ENCODE assay signal across 9 mouse cellular contexts in genomic region chr17:56467456-56467884, GRCm38 (mm10). TPM values are rescaled to one million over a fixed set of nuclear protein-coding genes. Genes with fewer than 3 reads are reported as not detected.
DNase-seq lines count a peak whose midpoint lies in the region; ATAC-seq lines count a peak whose summit lies in the region.
"Had no signal": no experiment of that assay in that cellular context is flagged by ENCODE, and none has a peak within 500 bp of the region (broad histone marks: within the 10 kb centered on the region; RNA-seq: fewer than 3 reads in every experiment).

No protein-coding gene starts in this region.

- no peaks in the 10 kb centered on the region for H3K9me3 ChIP-seq in heart, embryonic 16.5 days (replicated peaks; ENCODE audit: control insufficient read depth, low read length)
- no peaks in the 10 kb centered on the region for H3K9me3 ChIP-seq in embryonic facial prominence, embryonic 12.5 days
- H3K9me3 ChIP-seq in hindbrain, embryonic 14.5 days (ENCODE audit: control insufficient read depth, low read length), result no peaks in the 10 kb centered on the region
- H3K9me3 ChIP-seq in limb, embryonic 13.5 days, result no peaks in the 10 kb centered on the region

- no peak for DNase-seq in heart, adult 9 months (ENCODE audit: low spot score in 2 of 2)
- peak; percentile 95 for DNase-seq in hindbrain, embryonic 14.5 days (ENCODE audit: low spot score)
- peak; percentile 82 for DNase-seq in retina, embryonic 14.5 days (ENCODE audit: low spot score)
- no peak for DNase-seq in natural killer cell, adult 2 months (ENCODE audit: low spot score in 2 of 2)
- DNase-seq in adipocyte (ENCODE audit: low spot score), result no peak

- no peak overlapping the region for H3K4me3 ChIP-seq in heart, embryonic 16.5 days (ENCODE audit: low read length)
- H3K4me3 ChIP-seq in embryonic facial prominence, embryonic 12.5 days, result no peak overlapping the region
- H3K4me3 ChIP-seq in hindbrain, embryonic 14.5 days (replicated peaks; ENCODE audit: low read length), result no peak overlapping the region
- peak overlapping the region; percentile 15; the same call in 1 of the 2 replicates for H3K4me3 ChIP-seq in limb, embryonic 13.5 days

- H3K27ac ChIP-seq in heart, embryonic 16.5 days (ENCODE audit: low read length), result peak overlapping the region; percentile 17; the same call in 1 of the 2 replicates
- H3K27ac ChIP-seq in embryonic facial prominence, embryonic 12.5 days, result peak overlapping the region; percentile 86
- peak overlapping the region; percentile 83 for H3K27ac ChIP-seq in hindbrain, embryonic 14.5 days
- peak overlapping the region; percentile 84 for H3K27ac ChIP-seq in limb, embryonic 13.5 days

- ATAC-seq in heart, embryonic 16.5 days (replicated peaks; ENCODE audit: extremely low read depth, insufficient read depth, low FRiP score), result no peak
- peak; percentile 25 for ATAC-seq in embryonic facial prominence, embryonic 12.5 days (ENCODE audit: insufficient number of reproducible peaks, insufficient read depth, low FRiP score, low TSS enrichment)
- peak; percentile 75 for ATAC-seq in hindbrain, embryonic 14.5 days (ENCODE audit: low FRiP score)
- 0 out of 2 replicates have a peak, but pooled peaks have one; percentile 10 for ATAC-seq in limb, embryonic 13.5 days (ENCODE audit: low FRiP score, low read depth)

- H3K27me3 ChIP-seq in heart, embryonic 16.5 days (ENCODE audit: control insufficient read depth, insufficient read depth, low read length), result peaks cover under 1% of the 10 kb centered on the region
- H3K27me3 ChIP-seq in embryonic facial prominence, embryonic 12.5 days, result peaks cover 20% of the 10 kb centered on the region
- H3K27me3 ChIP-seq in hindbrain, embryonic 14.5 days (ENCODE audit: control insufficient read depth, insufficient read depth, low read length), result no peaks in the 10 kb centered on the region
- H3K27me3 ChIP-seq in limb, embryonic 13.5 days, result peaks cover 22% of the 10 kb centered on the region

- WGBS in heart, embryonic 16.5 days, result 48% methylated on average over 7 of the region's 7 CpGs
- WGBS in embryonic facial prominence, embryonic 12.5 days, result 57% methylated on average over 7 of the region's 7 CpGs
- WGBS in hindbrain, embryonic 14.5 days, result 8% methylated on average over 7 of the region's 7 CpGs
- 52% methylated on average over 7 of the region's 7 CpGs for WGBS in limb, embryonic 13.5 days

- no peaks in the 10 kb centered on the region for H3K36me3 ChIP-seq in heart, embryonic 16.5 days (ENCODE audit: control insufficient read depth, insufficient read depth)
- H3K36me3 ChIP-seq in embryonic facial prominence, embryonic 12.5 days, result peaks cover 4% of the 10 kb centered on the region; the same call in 1 of the 2 replicates
- no peaks in the 10 kb centered on the region for H3K36me3 ChIP-seq in hindbrain, embryonic 14.5 days (replicated peaks; ENCODE audit: control insufficient read depth, insufficient read depth)
- 0 out of 2 replicates have a peak, but pooled peaks cover 6% of the 10 kb centered on the region for H3K36me3 ChIP-seq in limb, embryonic 13.5 days

- peak overlapping the region; percentile 47; the same call in 1 of the 2 replicates for H3K9ac ChIP-seq in heart, embryonic 16.5 days (ENCODE audit: low read length)
- 0 out of 2 replicates have a peak overlapping the region, but pooled peaks have one; percentile 24 for H3K9ac ChIP-seq in embryonic facial prominence, embryonic 12.5 days
- H3K9ac ChIP-seq in hindbrain, embryonic 14.5 days, result peak overlapping the region; percentile 37; the same call in 1 of the 2 replicates
- H3K9ac ChIP-seq in limb, embryonic 13.5 days, result 0 out of 2 replicates have a peak overlapping the region, but pooled peaks have one; percentile 31

- H3K4me2 ChIP-seq in heart, embryonic 16.5 days (ENCODE audit: low read depth, low read length), result peak overlapping the region; percentile 21; the same call in 1 of the 2 replicates
- peak overlapping the region; percentile 40 for H3K4me2 ChIP-seq in embryonic facial prominence, embryonic 12.5 days (replicated peaks)
- peak overlapping the region; percentile 33 for H3K4me2 ChIP-seq in hindbrain, embryonic 14.5 days (replicated peaks)
- peak overlapping the region; percentile 50 for H3K4me2 ChIP-seq in limb, embryonic 13.5 days (replicated peaks)

- peaks cover 43% of the 10 kb centered on the region for H3K4me1 ChIP-seq in heart, embryonic 16.5 days (ENCODE audit: control insufficient read depth, insufficient read depth, low read length)
- H3K4me1 ChIP-seq in embryonic facial prominence, embryonic 12.5 days, result peaks cover 76% of the 10 kb centered on the region
- H3K4me1 ChIP-seq in hindbrain, embryonic 14.5 days (replicated peaks; ENCODE audit: control insufficient read depth, insufficient read depth, low read length), result peaks cover 81% of the 10 kb centered on the region
- H3K4me1 ChIP-seq in limb, embryonic 13.5 days, result peaks cover 88% of the 10 kb centered on the region

RNA-seq across cellular contexts. Expression of gene Ptprs, which starts 8.8 kb away (rescaled TPM):
- 33.9 and 39.7 TPM in 2 replicates for polyA plus RNA-seq in heart, embryonic 16.5 days (2015; fragmentation: Nextera tagmentation; extraction: Ambion mirVana)
- 158 and 167 TPM in 2 replicates for polyA plus RNA-seq in embryonic facial prominence, embryonic 12.5 days (2016; fragmentation: Nextera tagmentation; extraction: Ambion mirVana)
- 272 and 276 TPM in 2 replicates for polyA plus RNA-seq in hindbrain, embryonic 14.5 days (2014; fragmentation: Nextera tagmentation; extraction: Ambion mirVana)
- polyA plus RNA-seq in limb, embryonic 13.5 days (2015; fragmentation: Nextera tagmentation; extraction: Ambion mirVana), result 100 and 106 TPM in 2 replicates

RNA-seq across cellular contexts. Expression of gene Znrf4, which starts 44.8 kb away (rescaled TPM):
- not detected in 2 replicates for polyA plus RNA-seq in heart, embryonic 16.5 days (2015; fragmentation: Nextera tagmentation; extraction: Ambion mirVana)
- not detected in 2 replicates for polyA plus RNA-seq in embryonic facial prominence, embryonic 12.5 days (2016; fragmentation: Nextera tagmentation; extraction: Ambion mirVana)
- polyA plus RNA-seq in hindbrain, embryonic 14.5 days (2014; fragmentation: Nextera tagmentation; extraction: Ambion mirVana), result not detected in 2 replicates
- not detected in 2 replicates for polyA plus RNA-seq in limb, embryonic 13.5 days (2015; fragmentation: Nextera tagmentation; extraction: Ambion mirVana)
- polyA plus RNA-seq: large intestine, adult 2 months had no signal

Comparison
In these comparisons a context has a peak if more than half of its experiments do, and no peak if none do; other contexts are left out.
1. H3K27ac ChIP-seq: peak in every context shown above with its lines; median percentile 86 in embryonic facial prominence, embryonic 12.5 days; 84 in limb, embryonic 13.5 days; 83 in hindbrain, embryonic 14.5 days; 17 in heart, embryonic 16.5 days.
2. DNase-seq: peak in hindbrain, embryonic 14.5 days (single experiment) and retina, embryonic 14.5 days (single experiment); none in heart, adult 9 months (0 of 2), natural killer cell, adult 2 months (0 of 2) and adipocyte (single experiment).
3. Peak in every context shown above with its lines, with median percentiles within 50 percentile points of each other: H3K4me2 ChIP-seq and H3K9ac ChIP-seq.